Mouse (Mus musculus): ENCODE measurements around the gene Mknk1.

DNA sequence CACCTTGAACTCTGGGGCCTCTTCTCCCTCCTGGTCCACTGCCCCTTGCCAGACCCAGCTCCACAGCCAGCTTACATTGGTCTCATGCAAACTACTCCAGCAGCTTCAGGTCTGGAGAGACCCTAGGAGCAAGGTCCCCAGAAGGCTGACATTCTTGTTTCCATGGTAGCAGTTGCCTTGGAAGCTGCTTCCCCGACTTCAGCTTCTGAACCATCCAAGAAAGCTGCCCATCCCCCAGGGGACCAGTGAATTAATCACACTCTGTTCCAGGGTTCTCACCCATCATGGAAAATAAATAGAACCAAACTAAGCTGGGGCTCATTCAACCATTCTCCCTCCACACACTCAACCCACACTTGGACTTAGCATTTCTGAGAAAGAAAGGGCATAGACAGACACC, 42.2 kb downstream of the Mknk1 start:
- TF ChIP-seq POLR2A (IDR thresholded peaks at IDR 0.05; ENCODE audit: low read depth, low read length) (no peak), CTCF (IDR thresholded peaks at IDR 0.05; ENCODE audit: borderline replicate concordance, insufficient read depth, low read length) (no peak)
